Mouse (Mus musculus) CH12.LX (cell line): Measurements from ENCODE around the gene Rpl10a. TPM values are rescaled to one million over a fixed set of nuclear protein-coding genes. Genes with fewer than 3 reads are reported as not detected.

Experiments
- DNase-seq: peaks from one replicate; pipeline ENCODE4 v3.0.0-alpha.2; 2013; ENCODE audit errors: extremely low read depth
- H3K27ac ChIP-seq: 2 replicates; pipeline ENCODE4 v1.5.1; 2012; ENCODE audit warnings: low read depth, mild to moderate bottlenecking, control low read depth, moderate library complexity; ENCODE audit not compliant: insufficient read depth
- H3K27me3 ChIP-seq: replicated peaks from 2 replicates; pipeline ENCODE3; 2012; ENCODE audit warnings: inconsistent platforms
- H3K36me3 ChIP-seq, 2 experiments: replicated peaks in 1 of 2; 2 replicates each; pipeline versions ENCODE3 to v1.6.1; 2012; ENCODE audit warnings: inconsistent platforms in 1 of 2, low read length in 1 of 2, mild to moderate bottlenecking in 1 of 2, mixed read lengths in 1 of 2, moderate library complexity in 1 of 2; ENCODE audit not compliant: control insufficient read depth in 1 of 2, insufficient read depth in 1 of 2
- H3K4me1 ChIP-seq, 2 experiments: 2 replicates each; pipeline ENCODE4 v1.6.1; 2012; ENCODE audit warnings: inconsistent platforms in 1 of 2, moderate library complexity in 1 of 2; ENCODE audit not compliant: insufficient read depth in 2 of 2, control insufficient read depth in 1 of 2
- H3K4me2 ChIP-seq: 2 replicates; pipeline ENCODE4 v1.6.1; 2012; ENCODE audit warnings: low read depth, mild to moderate bottlenecking, control low read depth; ENCODE audit not compliant: poor library complexity, insufficient read depth, severe bottlenecking
- H3K4me3 ChIP-seq, 3 experiments: fragments of 150-350 bp in 1 of 3; sonication (generic) in 1 of 3; replicated peaks in 1 of 3; 2 replicates each; pipeline versions ENCODE3 to v1.5.1; 2011 to 2012; ENCODE audit warnings: low read depth in 2 of 3, low read length in 2 of 3, mild to moderate bottlenecking in 2 of 3, moderate library complexity in 2 of 3, control low read depth in 1 of 3, improper control_type of control experiment in 1 of 3, inconsistent platforms in 1 of 3, mixed read lengths in 1 of 3; ENCODE audit not compliant: poor library complexity in 1 of 3
- H3K79me2 ChIP-seq: replicated peaks from 2 replicates; pipeline ENCODE4 v1.6.1; 2012; ENCODE audit warnings: mild to moderate bottlenecking, moderate library complexity; ENCODE audit not compliant: control insufficient read depth, poor library complexity, insufficient read depth, severe bottlenecking; ENCODE audit errors: extremely low read depth
- H3K9ac ChIP-seq: 2 replicates; pipeline ENCODE4 v1.6.1; 2012; ENCODE audit warnings: low read depth, mild to moderate bottlenecking, control low read depth, moderate library complexity; ENCODE audit not compliant: insufficient read depth
- H3K9me3 ChIP-seq: replicated peaks from 2 replicates; pipeline ENCODE3; 2012; ENCODE audit warnings: low read length, inconsistent platforms, mixed read lengths
- BHLHE40 ChIP-seq: IDR thresholded peaks from 2 replicates; pipeline ENCODE4 v1.6.1; 2011; ENCODE audit warnings: mild to moderate bottlenecking, low read depth, low read length, improper control_type of control experiment
- CHD1 ChIP-seq: IDR thresholded peaks from 2 replicates; pipeline ENCODE4 v1.6.1; 2012; ENCODE audit warnings: low read depth, low read length, improper control_type of control experiment, inconsistent platforms
- CTCF ChIP-seq, 2 experiments: IDR thresholded peaks in 1 of 2; conservative IDR thresholded peaks in 1 of 2; 2 replicates each; pipeline ENCODE4 v1.5.1; 2011 to 2012; ENCODE audit warnings: low read depth in 2 of 2, low read length in 2 of 2, improper control_type of control experiment in 1 of 2, inconsistent platforms in 1 of 2, mild to moderate bottlenecking in 1 of 2, moderate library complexity in 1 of 2
- E2F4 ChIP-seq: IDR thresholded peaks from 2 replicates; pipeline ENCODE4 v1.6.1; 2011; ENCODE audit warnings: low read depth, low read length, improper control_type of control experiment; ENCODE audit not compliant: insufficient replicate concordance
- EP300 ChIP-seq: IDR thresholded peaks from 2 replicates; pipeline ENCODE4 v1.6.1; 2011; ENCODE audit warnings: low read length, improper control_type of control experiment
- HCFC1 ChIP-seq: IDR thresholded peaks from 2 replicates; pipeline ENCODE4 v1.6.1; 2012; ENCODE audit warnings: low read depth, mild to moderate bottlenecking, inconsistent platforms, low read length, improper control_type of control experiment
- IRF4 ChIP-seq: IDR thresholded peaks from 2 replicates; pipeline ENCODE4 v1.6.1; 2014; ENCODE audit warnings: low read depth, mild to moderate bottlenecking, inconsistent platforms, low read length, improper control_type of control experiment
- JUND ChIP-seq: conservative IDR thresholded peaks from 2 replicates; pipeline ENCODE4 v1.6.1; 2011; ENCODE audit warnings: low read depth, low read length, improper control_type of control experiment
- MAFK ChIP-seq: IDR thresholded peaks from 2 replicates; pipeline ENCODE4 v1.6.1; 2011; ENCODE audit warnings: low read length, improper control_type of control experiment; ENCODE audit not compliant: insufficient replicate concordance
- MAZ ChIP-seq: IDR thresholded peaks from 2 replicates; pipeline ENCODE4 v1.6.1; 2012; ENCODE audit warnings: low read depth, mild to moderate bottlenecking, inconsistent platforms, low read length, improper control_type of control experiment, moderate library complexity
- MXI1 ChIP-seq: IDR thresholded peaks from 2 replicates; pipeline ENCODE4 v1.6.1; 2011; ENCODE audit warnings: mild to moderate bottlenecking, low read depth, low read length, improper control_type of control experiment
- NELFE ChIP-seq: IDR thresholded peaks from 2 replicates; pipeline ENCODE4 v1.6.1; 2011; ENCODE audit warnings: low read depth, low read length, improper control_type of control experiment
- NRF1 ChIP-seq: IDR thresholded peaks from 2 replicates; pipeline ENCODE4 v1.6.1; 2014; ENCODE audit warnings: low read depth, mild to moderate bottlenecking, inconsistent platforms, low read length, improper control_type of control experiment, moderate library complexity
- PAX5 ChIP-seq: IDR thresholded peaks from 2 replicates; pipeline ENCODE4 v1.6.1; 2012; ENCODE audit warnings: low read length, inconsistent platforms, mixed read lengths
- POLR2A ChIP-seq: IDR thresholded peaks from 2 replicates; pipeline ENCODE4 v1.6.1; 2011; ENCODE audit warnings: low read depth, mild to moderate bottlenecking, improper control_type of control experiment, low read length
- RAD21 ChIP-seq: IDR thresholded peaks from 2 replicates; pipeline ENCODE4 v1.6.1; 2011; ENCODE audit warnings: low read depth, mild to moderate bottlenecking, low read length, improper control_type of control experiment, moderate library complexity
- RCOR1 ChIP-seq: conservative IDR thresholded peaks from 2 replicates; pipeline ENCODE4 v1.6.1; 2012; ENCODE audit warnings: low read depth, mild to moderate bottlenecking, inconsistent platforms, low read length, improper control_type of control experiment
- SIN3A ChIP-seq: IDR thresholded peaks from 2 replicates; pipeline ENCODE4 v1.6.1; 2012; ENCODE audit warnings: low read length, improper control_type of control experiment, inconsistent platforms
- USF1 ChIP-seq: IDR thresholded peaks from 2 replicates; pipeline ENCODE4 v1.6.1; 2014; ENCODE audit warnings: low read depth, mild to moderate bottlenecking, inconsistent platforms, low read length, improper control_type of control experiment
- ZC3H11A ChIP-seq: IDR thresholded peaks from 2 replicates; pipeline ENCODE4 v1.6.1; 2012; ENCODE audit warnings: low read depth, mild to moderate bottlenecking, inconsistent platforms, low read length, improper control_type of control experiment
- ZKSCAN1 ChIP-seq: IDR thresholded peaks from 2 replicates; pipeline ENCODE4 v1.6.1; 2012; ENCODE audit warnings: low read depth, inconsistent platforms, low read length, improper control_type of control experiment, borderline replicate concordance
- ZMIZ1 ChIP-seq: IDR thresholded peaks from 2 replicates; pipeline ENCODE4 v1.6.1; 2012; ENCODE audit warnings: low read depth, mild to moderate bottlenecking, inconsistent platforms, low read length, improper control_type of control experiment
- ZNF384 ChIP-seq: IDR thresholded peaks from 2 replicates; pipeline ENCODE4 v1.6.1; 2012; ENCODE audit warnings: low read depth, low read length, improper control_type of control experiment, inconsistent platforms
- dilution Hi-C: fragments of 300-500 bp; cut with MboI; formaldehyde crosslinking; loops from 2 replicates; pipeline ENCODE4 v1.14.3; 2020; ENCODE audit warnings: low sequenced_read_pairs; ENCODE audit not compliant: extremely low pct_unique_long_range_greater_than_20kb, extremely low pct_ligation_motif_present
- in situ Hi-C: fragments of 300-500 bp; cut with MboI; formaldehyde crosslinking; loops from 3 replicates; pipeline ENCODE4 v1.14.3; 2019; ENCODE audit warnings: low sequenced_read_pairs, low pct_ligation_motif_present, low pct_unique_long_range_greater_than_20kb, mixed read lengths
- polyA plus RNA-seq: library from polyadenylated mRNA; unstranded; fragments of >175 nt; gene quantifications from 2 replicates; pipeline ENCODE4 v1.2.1, GENCODE M21; 2012; ENCODE audit warnings: low read depth; ENCODE audit not compliant: insufficient read length
- total RNA-seq, 2 experiments: library from RNA; depleted of rRNA; stranded (reverse); fragments of 300-350 nt in 1 of 2; fragments of >200 nt in 1 of 2; gene quantifications; 2 replicates each; pipeline ENCODE4 v1.2.3; 2012 to 2014

The Rpl10a gene
- total and polyA plus RNA-seq, 3 experiments: 1,605 to 4,144 (median 3,467) TPM

DNA sequence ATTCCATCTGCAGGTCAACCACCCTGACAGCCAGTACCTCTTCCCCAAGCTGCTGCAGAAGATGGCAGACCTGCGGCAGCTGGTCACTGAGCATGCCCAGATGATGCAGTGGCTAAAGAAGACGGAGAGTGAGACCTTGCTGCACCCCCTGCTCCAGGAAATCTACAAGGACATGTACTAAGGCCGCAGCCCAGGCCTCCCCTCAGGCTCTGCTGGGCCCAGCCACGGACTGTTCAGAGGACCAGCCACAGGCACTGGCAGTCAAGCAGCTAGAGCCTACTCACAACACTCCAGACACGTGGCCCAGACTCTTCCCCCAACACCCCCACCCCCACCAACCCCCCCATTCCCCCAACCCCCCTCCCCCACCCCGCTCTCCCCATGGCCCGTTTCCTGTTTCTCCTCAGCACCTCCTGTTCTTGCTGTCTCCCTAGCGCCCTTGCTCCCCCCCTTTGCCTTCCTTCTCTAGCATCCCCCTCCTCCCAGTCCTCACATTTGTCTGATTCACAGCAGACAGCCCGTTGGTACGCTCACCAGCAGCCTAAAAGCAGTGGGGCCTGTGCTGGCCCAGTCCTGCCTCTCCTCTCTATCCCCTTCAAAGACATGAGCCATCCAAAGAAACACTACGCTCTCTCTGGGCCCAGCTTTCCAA lies 28.5 kb upstream of the Rpl10a start:
- no peak for DNase-seq
- H3K36me3 ChIP-seq: peaks cover 32 to 62% of the 10 kb centered on the region in 2 experiments
- H3K9ac ChIP-seq: no peak overlapping the region
- H3K4me1 ChIP-seq: peaks cover 5 to 40% of the 10 kb centered on the region in 2 experiments
- in situ Hi-C loops: loop anchor here (25.0 kb wide), 1 partner anchor 212 kb away; the partner anchor contains the start of gene Tcp11
- H3K27me3 ChIP-seq: no peaks in the 10 kb centered on the region
- H3K27ac ChIP-seq: no peak overlapping the region
- no peaks in the 10 kb centered on the region for H3K79me2 ChIP-seq
- H3K4me2 ChIP-seq: no peak overlapping the region
- TF ChIP-seq ZNF384 (no peak), CHD1 (no peak), MAZ (no peak), EP300 (no peak), POLR2A (no peak), USF1 (no peak), MAFK (no peak), E2F4 (no peak), ZKSCAN1 (no peak), BHLHE40 (no peak), NELFE (no peak), JUND (no peak), PAX5 (no peak), ZC3H11A (no peak)
- H3K9me3 ChIP-seq: no peaks in the 10 kb centered on the region
- dilution Hi-C loops: no loop called here
- H3K4me3 ChIP-seq: no peak overlapping the region

DNA sequence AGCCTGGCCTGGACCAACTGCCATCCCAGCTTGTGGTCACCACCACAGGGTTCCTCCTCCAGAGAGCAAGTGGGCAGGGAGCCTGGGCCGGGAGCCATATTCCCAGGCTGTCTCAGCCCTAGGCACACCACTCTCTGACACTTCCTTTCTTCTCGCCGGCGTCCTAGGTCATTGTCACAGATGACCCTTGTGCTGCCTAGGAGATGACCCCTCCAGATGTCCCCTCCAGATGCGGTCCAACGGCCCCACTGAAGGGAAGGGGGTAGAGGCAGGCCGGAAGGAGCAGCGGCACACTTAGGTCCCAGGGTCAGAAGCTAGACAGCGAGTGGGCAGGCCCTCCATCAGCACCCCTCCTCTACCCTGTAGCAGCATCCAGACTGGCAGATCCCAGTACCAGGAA lies 27.9 kb upstream of the Rpl10a start:
- in situ Hi-C loops: loop anchor here (25.0 kb wide), 1 partner anchor 213 kb away; the partner anchor contains the start of gene Tcp11

More for the DNA sequence above, 27.9 kb upstream of the Rpl10a start:
- Histone ChIP-seq H3K9ac (no peak overlapping the region), H3K27ac (no peak overlapping the region), H3K27me3 (no peaks in the 10 kb centered on the region), H3K4me3 (no peak overlapping the region), H3K4me1 (peaks cover under 1 to 35% of the 10 kb centered on the region in 2 experiments), H3K36me3 (peaks cover 32 to 62% of the 10 kb centered on the region in 2 experiments), H3K9me3 (peaks cover 3% of the 10 kb centered on the region), H3K4me2 (no peak overlapping the region), H3K79me2 (no peaks in the 10 kb centered on the region)
- TF ChIP-seq BHLHE40 (no peak), ZNF384 (no peak), JUND (no peak), EP300 (no peak), ZC3H11A (no peak), SIN3A (no peak), MAZ (no peak), RCOR1 (no peak), HCFC1 (no peak), NELFE (no peak), RAD21 (no peak), NRF1 (no peak), ZMIZ1 (no peak), CTCF (conservative IDR thresholded peaks at IDR 0.05 in 1 of 2, IDR thresholded peaks at IDR 0.05 in 1 of 2; ENCODE audit: low read depth in 2 of 2, low read length in 2 of 2) (no peak), IRF4 (no peak), PAX5 (no peak), MXI1 (no peak)
- no peak for DNase-seq
- dilution Hi-C loops: no loop called here
